Mouse (Mus musculus) brain, embryonic 14.5 days (tissue): ENCODE data around the gene Alkal2.

Experiments used
- CTCF ChIP-seq: fragments of 200-500 bp; IDR thresholded peaks from 2 replicates; pipeline ENCODE4 v1.5.1; 2012; ENCODE audit warnings: inconsistent platforms, mild to moderate bottlenecking, moderate library complexity, borderline replicate concordance; ENCODE audit not compliant: insufficient read depth, insufficient read length; ENCODE audit errors: extremely low read depth
- POLR2A ChIP-seq: fragments of 200-500 bp; IDR thresholded peaks from 2 replicates; pipeline ENCODE4 v1.6.1; 2012; ENCODE audit warnings: mild to moderate bottlenecking, inconsistent platforms, borderline replicate concordance; ENCODE audit not compliant: poor library complexity, insufficient read depth, insufficient read length, severe bottlenecking; ENCODE audit errors: extremely low read depth

GRCm38 (mm10) chr12:30909881-30910280 lies 25.8 kb downstream of the Alkal2 start:
- TF ChIP-seq CTCF (no peak), POLR2A (no peak)
